Mouse (Mus musculus) lung, embryonic 16.5 days (tissue): ENCODE data around the gene Loxl1. TPM values are rescaled to one million over a fixed set of nuclear protein-coding genes. Genes with fewer than 3 reads are reported as not detected.

Experiments
- ATAC-seq: fragments of 200-750 bp; cut with Nextera tagmentation; 2 replicates; pipeline ENCODE4 v1.8.0; 2017; ENCODE audit warnings: low read depth, mild to moderate bottlenecking, moderate library complexity
- H3K27ac ChIP-seq: fragments of 300-500 bp; sonication (generic); 2 replicates; pipeline ENCODE4 v1.5.1; 2014; ENCODE audit warnings: mild to moderate bottlenecking, control low read depth, low read length
- H3K27me3 ChIP-seq: fragments of 300-500 bp; sonication (generic); 2 replicates; pipeline ENCODE4 v1.6.1; 2014; ENCODE audit warnings: low read depth, low read length, mixed read lengths; ENCODE audit not compliant: control insufficient read depth, insufficient read depth
- H3K36me3 ChIP-seq: fragments of 300-500 bp; sonication (generic); 2 replicates; pipeline ENCODE4 v1.6.1; 2014; ENCODE audit warnings: low read length; ENCODE audit not compliant: control insufficient read depth, insufficient read depth
- H3K4me1 ChIP-seq: fragments of 300-500 bp; sonication (generic); replicated peaks from 2 replicates; pipeline ENCODE4 v1.6.1; 2014; ENCODE audit warnings: low read length, mixed read lengths; ENCODE audit not compliant: control insufficient read depth, insufficient read depth
- H3K4me2 ChIP-seq: fragments of 300-500 bp; sonication (generic); 2 replicates; pipeline ENCODE4 v1.6.1; 2014; ENCODE audit warnings: low read depth, low read length, control low read depth
- H3K4me3 ChIP-seq: fragments of 300-500 bp; sonication (generic); 2 replicates; pipeline ENCODE4 v1.5.1; 2014; ENCODE audit warnings: mild to moderate bottlenecking, low read length, control low read depth
- H3K9ac ChIP-seq: fragments of 300-500 bp; sonication (generic); 2 replicates; pipeline ENCODE4 v1.6.1; 2014; ENCODE audit warnings: low read length, control low read depth
- H3K9me3 ChIP-seq: fragments of 300-500 bp; sonication (generic); 2 replicates; pipeline ENCODE4 v1.6.1; 2016; ENCODE audit warnings: low read length; ENCODE audit not compliant: control insufficient read depth
- WGBS: fragments of 180-500 bp; shearing (Covaris S2); extraction: QIAGEN DNeasy Blood & Tissue Kit; methylation state at CpG from one replicate; pipeline ENCODE4 v1.1.7; 2014; 5-methylcytosine and 5-hydroxymethylcytosine counted together
- polyA plus RNA-seq: library from polyadenylated mRNA; unstranded; fragments of >200 nt; fragmentation: Nextera tagmentation; extraction: Ambion mirVana; gene quantifications from 2 replicates; pipeline ENCODE4 v1.2.1, GENCODE M21; 2015

Loxl1 gene
- polyA plus RNA-seq, 1 experiment from 2014 or later: 38.6 TPM

DNA sequence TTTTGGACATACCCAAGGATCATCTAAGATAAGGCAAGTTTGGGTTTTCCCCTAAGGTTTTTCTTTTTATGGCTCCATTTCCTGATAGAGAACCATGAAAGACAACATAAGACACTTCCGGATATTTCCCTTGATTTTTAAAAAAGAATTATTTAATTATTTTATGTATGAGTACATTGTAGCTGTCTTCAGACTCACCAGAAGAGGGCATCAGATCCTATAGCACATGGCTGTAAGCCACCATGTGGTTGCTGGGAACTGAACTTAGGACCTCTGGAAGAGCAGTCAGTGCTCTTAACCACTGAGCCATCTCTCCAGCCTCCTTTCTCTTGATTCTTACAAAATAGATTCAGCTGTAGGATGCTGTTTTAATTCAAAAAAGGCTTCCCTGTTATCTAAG, 28.8 kb upstream of the Loxl1 start:
- Histone ChIP-seq H3K36me3 (no peaks in the 10 kb centered on the region), H3K27me3 (no peaks in the 10 kb centered on the region), H3K9ac (no peak overlapping the region), H3K4me1 (no peaks in the 10 kb centered on the region), H3K4me3 (no peak overlapping the region), H3K4me2 (no peak overlapping the region), H3K9me3 (no peaks in the 10 kb centered on the region), H3K27ac (no peak overlapping the region)
- ATAC-seq: no peak
- 92% methylated on average over 1 of the region's 1 CpGs for WGBS

DNA sequence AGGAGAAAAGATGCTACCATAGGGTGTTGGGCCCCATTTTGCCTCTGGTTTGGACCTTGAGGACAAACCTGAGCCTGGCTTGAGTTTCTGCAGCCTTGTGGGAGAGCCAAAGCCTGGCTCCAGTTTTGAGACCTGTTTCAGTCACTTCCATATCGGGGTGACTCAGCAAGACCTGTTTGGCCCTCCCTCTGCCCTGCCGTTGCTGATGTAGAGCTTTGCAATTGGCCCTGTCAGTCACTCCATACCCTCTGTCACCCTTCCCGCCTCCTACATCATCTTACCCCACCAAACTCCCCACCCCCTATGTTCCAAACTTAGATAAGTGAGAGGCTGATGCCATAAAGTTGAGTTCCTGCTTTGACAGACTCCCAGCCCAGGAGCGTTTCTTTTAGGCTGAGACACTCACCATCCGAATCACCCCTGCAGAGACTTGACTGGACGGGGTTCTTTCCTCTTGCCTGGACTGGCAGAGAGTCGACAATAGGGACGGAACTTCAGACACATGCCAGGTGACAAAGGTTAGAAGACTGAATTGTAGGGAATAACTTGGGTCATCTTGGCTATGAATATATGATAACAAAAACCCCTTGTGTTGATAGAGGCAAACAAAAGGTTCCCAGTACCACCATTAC, 23.8 kb upstream of the Loxl1 start:
- WGBS: 65% methylated on average over 8 of the region's 8 CpGs
- ATAC-seq: no peak
- H3K9ac ChIP-seq: no peak overlapping the region
- H3K27me3 ChIP-seq: no peaks in the 10 kb centered on the region
- no peak overlapping the region for H3K4me2 ChIP-seq
- no peak overlapping the region for H3K4me3 ChIP-seq
- no peaks in the 10 kb centered on the region for H3K4me1 ChIP-seq
- H3K36me3 ChIP-seq: no peaks in the 10 kb centered on the region
- H3K9me3 ChIP-seq: no peaks in the 10 kb centered on the region
- H3K27ac ChIP-seq: no peak overlapping the region

DNA sequence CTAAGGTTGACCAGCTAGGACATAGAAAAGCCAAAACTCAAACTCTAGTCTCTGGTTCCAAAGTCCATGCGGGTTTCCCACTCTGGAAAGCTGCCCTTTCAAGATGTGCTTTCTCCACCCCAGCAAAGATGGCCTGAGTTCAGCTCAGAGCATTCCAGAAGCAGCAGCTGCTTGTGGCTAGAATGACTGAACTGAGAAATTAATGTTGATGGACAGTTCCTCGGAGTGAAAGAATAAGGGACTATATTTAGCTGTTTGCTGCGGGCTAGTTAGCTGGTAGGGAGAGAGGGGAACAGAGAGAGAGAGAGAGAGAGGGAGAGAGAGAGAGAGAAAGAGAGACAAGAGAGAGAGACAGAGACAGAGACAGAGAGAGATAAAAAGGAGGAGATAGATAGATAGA, 18.3 kb upstream of the Loxl1 start:
- Histone ChIP-seq H3K9ac (no peak overlapping the region), H3K27me3 (no peaks in the 10 kb centered on the region), H3K4me1 (no peaks in the 10 kb centered on the region), H3K4me3 (no peak overlapping the region), H3K36me3 (no peaks in the 10 kb centered on the region), H3K4me2 (no peak overlapping the region), H3K9me3 (no peaks in the 10 kb centered on the region), H3K27ac (no peak overlapping the region)
- ATAC-seq: no peak
- 57% methylated on average over 3 of the region's 3 CpGs for WGBS

DNA sequence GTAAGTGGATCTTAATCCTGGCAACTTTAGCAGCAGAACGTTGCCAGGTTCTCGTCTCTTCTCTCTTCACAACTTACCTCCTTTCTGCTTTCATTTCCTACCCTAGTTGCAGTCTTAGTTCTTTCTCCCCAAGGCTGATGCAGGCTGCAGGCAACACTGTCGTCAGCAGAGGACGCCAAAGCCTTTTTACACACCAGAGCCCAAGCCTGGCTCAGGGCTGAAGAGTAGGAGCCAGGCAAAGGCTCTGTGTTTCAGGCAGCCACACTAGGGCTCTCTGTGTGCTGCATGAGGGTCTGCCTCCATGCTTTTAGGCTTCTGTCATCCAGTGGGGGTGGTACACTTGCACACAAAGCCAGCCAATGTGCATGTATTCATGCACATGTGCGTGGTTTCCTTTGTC, 17.3 kb upstream of the Loxl1 start:
- WGBS: 17% methylated on average over 5 of the region's 5 CpGs
- no peak overlapping the region for H3K4me2 ChIP-seq
- no peaks in the 10 kb centered on the region for H3K9me3 ChIP-seq
- no peak overlapping the region for H3K9ac ChIP-seq
- H3K27me3 ChIP-seq: no peaks in the 10 kb centered on the region
- ATAC-seq: peak; percentile 56; the same call in 1 of the 2 replicates
- H3K27ac ChIP-seq: no peak overlapping the region
- no peaks in the 10 kb centered on the region for H3K36me3 ChIP-seq
- H3K4me3 ChIP-seq: no peak overlapping the region
- H3K4me1 ChIP-seq: no peaks in the 10 kb centered on the region

DNA sequence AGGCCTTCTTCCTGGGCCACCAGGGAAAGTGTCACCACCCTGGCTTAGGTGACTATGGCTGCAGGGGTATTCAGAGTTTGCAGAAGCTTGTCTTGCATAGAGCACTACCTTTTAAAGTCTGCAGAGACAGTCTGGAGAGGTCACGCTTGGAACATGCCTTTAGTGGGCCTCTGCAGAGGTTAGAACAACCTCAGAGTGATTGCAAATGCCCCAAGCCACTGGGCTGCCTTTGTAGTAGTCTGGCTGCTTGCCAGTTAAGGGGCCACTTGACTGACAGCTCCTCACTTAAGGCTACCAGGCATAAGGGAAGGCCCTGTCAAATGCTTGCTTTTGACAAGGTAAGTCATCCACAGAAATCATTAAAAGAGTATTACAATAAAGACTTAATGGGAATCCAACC, 14.4 kb upstream of the Loxl1 start:
- no peak overlapping the region for H3K27ac ChIP-seq
- H3K9me3 ChIP-seq: no peaks in the 10 kb centered on the region
- ATAC-seq: peak; percentile 56; the same call in 1 of the 2 replicates
- H3K36me3 ChIP-seq: no peaks in the 10 kb centered on the region
- no peak overlapping the region for H3K4me2 ChIP-seq
- no peak overlapping the region for H3K4me3 ChIP-seq
- no peaks in the 10 kb centered on the region for H3K27me3 ChIP-seq
- no peak overlapping the region for H3K9ac ChIP-seq
- 39% methylated on average over 1 of the region's 1 CpGs for WGBS
- no peaks in the 10 kb centered on the region for H3K4me1 ChIP-seq

DNA sequence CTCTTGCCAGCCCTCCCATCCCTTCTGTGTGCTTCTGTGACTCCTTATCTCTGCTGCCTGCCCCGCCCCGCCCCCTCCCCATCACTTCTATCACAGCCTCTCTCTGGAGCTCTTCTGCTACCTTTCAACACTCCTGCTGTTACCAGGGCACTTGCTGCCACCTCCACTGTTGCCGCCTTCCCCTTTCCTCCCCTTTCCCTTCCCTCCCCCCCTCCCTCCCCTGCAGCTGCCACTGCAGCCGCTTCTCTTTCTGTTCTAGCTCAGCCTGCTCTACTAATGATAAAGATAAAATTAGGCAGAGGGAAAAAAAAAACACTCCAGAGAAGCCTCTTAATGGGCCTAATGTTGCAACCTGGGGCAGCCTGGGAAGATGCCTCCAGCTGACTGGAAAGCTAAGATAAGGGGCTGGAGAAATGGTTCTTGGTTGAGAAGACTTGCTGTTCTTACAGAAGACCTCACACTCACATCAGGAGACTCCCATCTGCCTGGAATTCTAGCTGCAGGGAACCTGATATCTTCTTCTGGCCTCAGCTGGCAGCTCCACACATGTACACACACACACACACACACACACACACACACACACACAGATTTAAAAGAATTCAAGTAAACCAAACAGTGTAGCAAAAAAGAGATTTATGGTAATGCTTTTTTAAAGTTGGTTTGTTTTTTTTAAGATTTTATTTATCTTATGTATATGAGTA, 13.6 kb upstream of the Loxl1 start:
- no peak overlapping the region for H3K9ac ChIP-seq
- H3K9me3 ChIP-seq: no peaks in the 10 kb centered on the region
- WGBS: 11% methylated on average over 4 of the region's 4 CpGs
- H3K4me1 ChIP-seq: no peaks in the 10 kb centered on the region
- no peaks in the 10 kb centered on the region for H3K27me3 ChIP-seq
- H3K36me3 ChIP-seq: no peaks in the 10 kb centered on the region
- H3K4me2 ChIP-seq: no peak overlapping the region
- H3K27ac ChIP-seq: no peak overlapping the region
- ATAC-seq: peak; percentile 31; the same call in 1 of the 2 replicates
- no peak overlapping the region for H3K4me3 ChIP-seq

DNA sequence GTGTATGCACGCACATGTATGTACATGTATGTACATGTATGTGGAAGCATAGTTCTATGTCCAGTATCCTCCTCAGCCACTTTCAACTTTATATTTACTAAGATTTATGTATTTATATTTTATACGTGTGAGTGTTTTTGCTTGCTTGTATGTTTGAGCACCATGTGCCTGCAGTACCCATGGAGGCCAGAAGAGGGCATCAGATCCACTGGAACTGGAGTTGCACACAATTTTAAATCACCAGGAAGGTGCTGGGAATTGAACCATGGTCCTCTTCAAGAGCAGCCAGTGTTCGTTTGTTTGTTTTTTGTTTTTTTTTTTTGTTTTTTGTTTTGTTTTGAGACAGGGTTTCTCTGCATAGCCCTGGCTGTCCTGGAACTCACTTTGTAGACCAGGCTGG, 8.7 kb upstream of the Loxl1 start:
- ATAC-seq: no peak
- no peaks in the 10 kb centered on the region for H3K36me3 ChIP-seq
- no peak overlapping the region for H3K27ac ChIP-seq
- H3K9ac ChIP-seq: no peak overlapping the region
- WGBS: 92% methylated on average over 3 of the region's 3 CpGs
- no peaks in the 10 kb centered on the region for H3K27me3 ChIP-seq
- H3K4me2 ChIP-seq: no peak overlapping the region
- no peaks in the 10 kb centered on the region for H3K9me3 ChIP-seq
- H3K4me1 ChIP-seq: peaks cover 6% of the 10 kb centered on the region
- H3K4me3 ChIP-seq: no peak overlapping the region

DNA sequence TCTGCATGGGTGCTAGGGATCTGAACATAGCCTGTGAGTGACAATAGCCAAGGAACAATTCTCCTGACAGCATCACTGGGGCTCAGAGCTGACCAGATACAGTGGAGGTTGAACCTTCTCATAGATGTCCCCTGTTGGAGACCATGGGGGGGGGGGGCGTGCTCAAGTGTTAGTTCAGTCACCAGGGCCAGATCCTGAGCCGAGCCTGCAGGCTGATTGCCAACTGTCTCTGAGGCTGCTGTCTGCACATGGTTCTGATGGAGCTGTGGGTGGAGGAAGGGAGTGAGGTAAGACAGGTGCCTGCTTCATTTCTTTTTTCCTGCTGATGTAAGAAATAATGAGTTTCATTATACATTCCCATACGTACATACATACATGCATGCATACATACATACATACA, 5.3 kb upstream of the Loxl1 start:
- no peak overlapping the region for H3K27ac ChIP-seq
- WGBS: 57% methylated on average over 3 of the region's 3 CpGs
- H3K4me3 ChIP-seq: no peak overlapping the region

DNA sequence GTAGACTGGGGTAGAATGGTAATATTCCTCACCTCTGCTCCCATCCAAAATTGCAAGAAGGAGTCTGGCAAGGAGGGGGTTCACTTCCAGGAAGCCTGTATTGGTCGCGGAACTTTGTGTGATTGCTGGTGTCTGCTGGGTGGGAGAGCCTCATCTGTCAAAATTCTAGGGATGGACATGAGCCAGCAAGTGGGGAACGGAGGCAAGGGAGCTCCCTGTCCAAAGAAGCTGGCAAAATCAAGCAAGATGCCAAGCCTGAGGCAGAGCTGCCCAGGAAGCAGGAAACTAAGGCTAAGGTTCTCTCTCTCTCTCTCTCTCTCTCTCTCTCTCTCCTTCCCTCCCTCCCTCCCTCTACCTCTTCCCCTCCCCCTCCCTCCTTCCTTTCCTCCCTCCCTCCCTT, 4.4 kb upstream of the Loxl1 start:
- Histone ChIP-seq H3K9ac (no peak overlapping the region), H3K9me3 (no peaks in the 10 kb centered on the region), H3K27ac (no peak overlapping the region), H3K4me3 (no peak overlapping the region), H3K27me3 (no peaks in the 10 kb centered on the region; the same call in 1 of the 2 replicates), H3K4me2 (no peak overlapping the region), H3K36me3 (no peaks in the 10 kb centered on the region), H3K4me1 (peaks cover 36% of the 10 kb centered on the region)
- no peak for ATAC-seq
- 26% methylated on average over 3 of the region's 3 CpGs for WGBS

More for the DNA sequence above, 5.3 kb upstream of the Loxl1 start:
- H3K4me2 ChIP-seq: no peak overlapping the region
- no peaks in the 10 kb centered on the region for H3K27me3 ChIP-seq
- peaks cover 30% of the 10 kb centered on the region for H3K4me1 ChIP-seq
- H3K9me3 ChIP-seq: no peaks in the 10 kb centered on the region
- no peak overlapping the region for H3K9ac ChIP-seq
- no peaks in the 10 kb centered on the region for H3K36me3 ChIP-seq
- ATAC-seq: no peak
